In genomic region chr10:12878661-12879312, GRCm38 (mm10) we compare ENCODE assay signal across 8 mouse cellular contexts. TPM values are rescaled to one million over a fixed set of nuclear protein-coding genes. Genes with fewer than 3 reads are reported as not detected.
A peak's percentile ranks its signal among the peaks of the same experiment; 100 is the strongest.
DNase-seq lines count a peak whose midpoint lies in the region; ATAC-seq and TF ChIP-seq lines count a peak whose summit lies in the region.

No protein-coding gene starts in this region.

- TF ChIP-seq POLR2A in limb, embryonic 14.5 days (IDR thresholded peaks at IDR 0.05; ENCODE audit: borderline replicate concordance, extremely low read depth, insufficient read depth, insufficient read length): no peak

- peak overlapping the region; percentile 29 for H3K4me2 ChIP-seq in limb, embryonic 14.5 days (replicated peaks; ENCODE audit: low read depth, low read length, severe bottlenecking)

- no peaks in the 10 kb centered on the region for H3K36me3 ChIP-seq in heart, embryonic 10.5 days
- H3K36me3 ChIP-seq in limb, embryonic 14.5 days (ENCODE audit: control insufficient read depth, insufficient read depth, low read length): no peaks in the 10 kb centered on the region

- peak; percentile 30 for ATAC-seq in limb, embryonic 14.5 days (ENCODE audit: low FRiP score, low read depth)

- peak; percentile 36 to 66 for DNase-seq in adrenal gland, postnatal 36 days
- no peak for DNase-seq in adrenal gland, adult 18-20 months (ENCODE audit: low spot score in 2 of 2)
- peak; percentile 17 for DNase-seq in embryo, embryonic 11.5 days (ENCODE audit: low read depth, low spot score)
- DNase-seq in heart, embryonic 10.5 days (ENCODE audit: low spot score): no peak
- peak; percentile 41 for DNase-seq in limb, embryonic 14.5 days (ENCODE audit: low spot score)
- no peak for DNase-seq in B cell, adult 2 months
- no peak for DNase-seq in left cerebral cortex, adult 11 months (ENCODE audit: low spot score)
- no peak for DNase-seq in cerebellum, adult 9-10 months

- H3K27ac ChIP-seq in heart, embryonic 10.5 days: peak overlapping the region; percentile 76
- H3K27ac ChIP-seq in limb, embryonic 14.5 days (replicated peaks; ENCODE audit: low read depth, low read length): no peak overlapping the region

- peaks cover 7% of the 10 kb centered on the region for H3K4me1 ChIP-seq in heart, embryonic 10.5 days
- H3K4me1 ChIP-seq in limb, embryonic 14.5 days (ENCODE audit: control insufficient read depth, insufficient read depth, low read length): peaks cover 9% of the 10 kb centered on the region; the same call in 1 of the 2 replicates

- H3K27me3 ChIP-seq in heart, embryonic 10.5 days (ENCODE audit: insufficient read depth, poor library complexity, severe bottlenecking): no peaks in the 10 kb centered on the region
- H3K27me3 ChIP-seq in limb, embryonic 14.5 days (ENCODE audit: control insufficient read depth, insufficient read depth, low read length): no peaks in the 10 kb centered on the region

- 5% methylated on average over 14 of the region's 14 CpGs for WGBS in heart, embryonic 10.5 days
- WGBS in limb, embryonic 14.5 days: 5% methylated on average over 14 of the region's 14 CpGs

- peak overlapping the region; percentile 25 for H3K4me3 ChIP-seq in heart, embryonic 10.5 days
- H3K4me3 ChIP-seq in limb, embryonic 14.5 days (replicated peaks; ENCODE audit: low read length): no peak overlapping the region

- no peaks in the 10 kb centered on the region for H3K9me3 ChIP-seq in heart, embryonic 10.5 days
- no peaks in the 10 kb centered on the region for H3K9me3 ChIP-seq in limb, embryonic 14.5 days (ENCODE audit: control insufficient read depth, low read length)

- no peak overlapping the region for H3K9ac ChIP-seq in limb, embryonic 14.5 days (ENCODE audit: low read depth, low read length, severe bottlenecking)

RNA-seq across cellular contexts. Expression of gene Utrn, which starts 9.6 kb away (rescaled TPM):
- total RNA-seq in adrenal gland, postnatal 36 days (2021): 100 to 1,000 TPM in 1 of 2 experiments, 10 to 100 TPM in 1; 98.5 to 102 TPM
- 10 to 100 TPM; 73.1 to 79.5 TPM for total RNA-seq in adrenal gland, adult 18-20 months (2021)
- 65.2 and 68.5 TPM in 2 replicates for polyA plus RNA-seq in heart, embryonic 10.5 days (2016; fragmentation: Nextera tagmentation; extraction: Ambion mirVana)
- 34.1 and 36.9 TPM in 2 replicates for polyA plus RNA-seq in limb, embryonic 14.5 days (2012; rRNA removed)
- polyA plus RNA-seq in limb, embryonic 14.5 days (2014; fragmentation: Nextera tagmentation; extraction: Ambion mirVana): 76.0 and 82.2 TPM in 2 replicates

Comparison
In these comparisons a context has a peak if more than half of its experiments do, and no peak if none do; other contexts are left out.
1. DNase-seq: peak in adrenal gland, postnatal 36 days (2 of 2), embryo, embryonic 11.5 days (single experiment) and limb, embryonic 14.5 days (single experiment); none in adrenal gland, adult 18-20 months (0 of 2), heart, embryonic 10.5 days (single experiment), B cell, adult 2 months (0 of 2), left cerebral cortex, adult 11 months (single experiment) and cerebellum, adult 9-10 months (single experiment).